Mouse (Mus musculus) lung, postnatal 0 days (tissue): ENCODE results near the gene Gm732. TPM values are rescaled to one million over a fixed set of nuclear protein-coding genes. Genes with fewer than 3 reads are reported as not detected.

ENCODE experiments used
- ATAC-seq: fragments of 200-750 bp; cut with Nextera tagmentation; 2 replicates; pipeline ENCODE4 v1.8.0; 2017; ENCODE audit warnings: moderate library complexity
- DNase-seq: peaks from one replicate; pipeline ENCODE4 v3.0.0-alpha.2; 2016; ENCODE audit warnings: low spot score
- H3K27ac ChIP-seq: fragments of 300-500 bp; sonication (generic); 2 replicates; pipeline ENCODE4 v1.5.1; 2014; ENCODE audit warnings: antibody characterized with exemption, mild to moderate bottlenecking, low read length, mixed read lengths
- H3K27me3 ChIP-seq: fragments of 300-500 bp; sonication (generic); replicated peaks from 2 replicates; pipeline ENCODE4 v1.6.1; 2014; ENCODE audit warnings: low read length, mixed read lengths; ENCODE audit not compliant: insufficient read depth
- H3K36me3 ChIP-seq: fragments of 300-500 bp; sonication (generic); 2 replicates; pipeline ENCODE4 v1.6.1; 2014; ENCODE audit warnings: low read length, mixed read lengths; ENCODE audit not compliant: insufficient read depth
- H3K4me1 ChIP-seq: fragments of 300-500 bp; sonication (generic); 2 replicates; pipeline ENCODE4 v1.6.1; 2014; ENCODE audit warnings: antibody characterized with exemption, low read depth, low read length, mixed read lengths; ENCODE audit not compliant: insufficient read depth
- H3K4me2 ChIP-seq: fragments of 300-500 bp; sonication (generic); replicated peaks from 2 replicates; pipeline ENCODE4 v1.6.1; 2014; ENCODE audit warnings: low read depth, mild to moderate bottlenecking, low read length, moderate library complexity, mixed read lengths
- H3K4me3 ChIP-seq: fragments of 300-500 bp; sonication (generic); 2 replicates; pipeline ENCODE4 v1.5.1; 2014; ENCODE audit warnings: low read depth, low read length
- H3K9ac ChIP-seq: fragments of 300-500 bp; sonication (generic); replicated peaks from 2 replicates; pipeline ENCODE4 v1.6.1; 2014; ENCODE audit warnings: low read depth, mild to moderate bottlenecking
- H3K9me3 ChIP-seq: fragments of 300-500 bp; sonication (generic); 2 replicates; pipeline ENCODE4 v1.6.1; 2016; ENCODE audit warnings: low read length, mixed read lengths
- CTCF ChIP-seq: IDR thresholded peaks from 2 replicates; pipeline ENCODE4 v1.5.1; 2016; ENCODE audit warnings: antibody characterized with exemption, mild to moderate bottlenecking
- WGBS: fragments of 180-500 bp; shearing (Covaris S2); extraction: QIAGEN DNeasy Blood & Tissue Kit; methylation state at CpG from one replicate; pipeline ENCODE4 v1.1.7; 2014; 5-methylcytosine and 5-hydroxymethylcytosine counted together
- polyA plus RNA-seq: library from polyadenylated mRNA; unstranded; fragments of >200 nt; fragmentation: Nextera tagmentation; extraction: Ambion mirVana; gene quantifications from 2 replicates; pipeline ENCODE4 v1.2.1, GENCODE M21; 2015

Gm732 gene
- polyA plus RNA-seq = not detected in 2 replicates

DNA sequence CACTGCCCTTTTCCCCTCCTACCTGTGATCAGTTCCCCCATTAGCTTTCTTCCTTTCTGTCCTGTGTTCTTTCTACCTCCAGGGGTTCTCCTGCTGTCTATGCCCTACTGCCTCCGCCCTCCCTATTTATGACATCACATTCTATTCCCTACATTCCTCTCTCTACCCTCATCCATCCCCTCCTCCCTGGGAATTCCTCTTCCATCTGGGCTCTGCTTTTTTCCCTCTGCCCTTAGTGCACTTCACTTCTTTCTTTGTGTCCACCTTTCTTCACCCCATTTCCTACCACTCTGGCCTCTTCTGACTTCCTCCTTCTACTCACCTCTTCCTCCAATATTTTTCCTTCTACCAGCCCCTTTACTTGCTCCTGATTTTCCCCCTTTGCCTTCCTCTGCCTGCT, at the start of gene Gm732:
Gene Gm732, minus strand, starts transcription at position 101 of the 400 bp plus-strand sequence.
- 79% methylated on average over 1 of the region's 1 CpGs for WGBS

More for the DNA sequence above, at the start of gene Gm732:
- DNase-seq = no peak
- TF ChIP-seq CTCF = no peak
- no peak for ATAC-seq
- Histone ChIP-seq H3K4me1 (no peaks in the 10 kb centered on the region), H3K27ac (no peak within 1 kb of the TSS), H3K9ac (no peak within 1 kb of the TSS), H3K36me3 (no peaks in the 10 kb centered on the region), H3K27me3 (no peaks in the 10 kb centered on the region), H3K4me3 (no peak within 1 kb of the TSS), H3K4me2 (no peak within 1 kb of the TSS), H3K9me3 (no peaks in the 10 kb centered on the region)

Other genes starting within 250 kb of the Gm732 start
- not detected in 2 replicates for gene Tent5d, start 155.9 kb downstream of the Gm732 start, polyA plus RNA-seq
- 11.5 and 12.1 TPM in 2 replicates for gene 2610002M06Rik, start 132.1 kb downstream of the Gm732 start, polyA plus RNA-seq